Mouse (Mus musculus): ENCODE measurements around the gene Slc9a5.

- no peak for TF ChIP-seq ZC3H11A (IDR thresholded peaks at IDR 0.05; ENCODE audit: borderline replicate concordance, low read depth, low read length)
- no peak for TF ChIP-seq CHD2 (IDR thresholded peaks at IDR 0.05; ENCODE audit: low read depth, low read length)
- no peak for TF ChIP-seq HCFC1 (IDR thresholded peaks at IDR 0.05; ENCODE audit: borderline replicate concordance, insufficient read depth, low read length)
These were observed 59.7 kb downstream of the Slc9a5 start for GRCm38 (mm10) chr8:105408331-105408730.
